Mouse (Mus musculus) spleen, postnatal 10 days (tissue): ENCODE results near the gene Smco1.

Experiments used
- DNase-seq, 2 experiments: peaks; one replicate each; pipeline ENCODE4 v3.0.0; 2021 to 2022; ENCODE audit warnings: low spot score in 2 of 2

Smco1 gene

GRCm38 (mm10) chr16:32311970-32312369 lies 40.7 kb downstream of the Smco1 start:
- no peak for DNase-seq

GRCm38 (mm10) chr16:32312386-32312785 lies 41.1 kb downstream of the Smco1 start:
- DNase-seq, result no peak

GRCm38 (mm10) chr16:32312859-32313258 lies 41.6 kb downstream of the Smco1 start:
- DNase-seq, result no peak

- no peak for DNase-seq
Measured at GRCm38 (mm10) chr16:32316601-32317000, 45.3 kb downstream of the Smco1 start.

- no peak for DNase-seq
Measured at GRCm38 (mm10) chr16:32323953-32324352, 52.7 kb downstream of the Smco1 start.
